Mouse (Mus musculus) intestine, embryonic 14.5 days (tissue): ENCODE data around the gene Utp18. TPM values are rescaled to one million over a fixed set of nuclear protein-coding genes. Genes with fewer than 3 reads are reported as not detected.

Experiments used
- ATAC-seq: fragments of 200-750 bp; cut with Nextera tagmentation; replicated peaks from 2 replicates; pipeline ENCODE4 v1.8.0; 2017; ENCODE audit warnings: low read depth, moderate number of reproducible peaks, moderate TSS enrichment, moderate library complexity; ENCODE audit not compliant: low FRiP score, low TSS enrichment
- DNase-seq: peaks from one replicate; pipeline ENCODE4 v3.0.0-alpha.2; 2018; ENCODE audit warnings: low spot score
- H3K27ac ChIP-seq: fragments of 300-500 bp; sonication (generic); 2 replicates; pipeline ENCODE4 v1.5.1; 2014; ENCODE audit warnings: low read depth, mild to moderate bottlenecking, control low read depth
- H3K27me3 ChIP-seq: fragments of 300-500 bp; sonication (generic); replicated peaks from 2 replicates; pipeline ENCODE4 v1.6.1; 2014; ENCODE audit warnings: low read length, control low read depth; ENCODE audit not compliant: control insufficient read depth, insufficient read depth
- H3K36me3 ChIP-seq: fragments of 300-500 bp; sonication (generic); 2 replicates; pipeline ENCODE4 v1.6.1; 2014; ENCODE audit warnings: low read length, control low read depth; ENCODE audit not compliant: control insufficient read depth, insufficient read depth
- H3K4me1 ChIP-seq: fragments of 300-500 bp; sonication (generic); replicated peaks from 2 replicates; pipeline ENCODE4 v1.6.1; 2014; ENCODE audit warnings: low read length, control low read depth, mixed read lengths; ENCODE audit not compliant: control insufficient read depth, insufficient read depth
- H3K4me2 ChIP-seq: fragments of 300-500 bp; sonication (generic); 2 replicates; pipeline ENCODE4 v1.6.1; 2014; ENCODE audit warnings: low read length
- H3K4me3 ChIP-seq: fragments of 300-500 bp; sonication (generic); 2 replicates; pipeline ENCODE4 v1.5.1; 2014; ENCODE audit warnings: low read depth, low read length, control low read depth, mixed read lengths
- H3K9ac ChIP-seq: fragments of 300-500 bp; sonication (generic); 2 replicates; pipeline ENCODE4 v1.6.1; 2014; ENCODE audit warnings: mild to moderate bottlenecking, low read length
- H3K9me3 ChIP-seq: fragments of 300-500 bp; sonication (generic); 2 replicates; pipeline ENCODE4 v1.6.1; 2016; ENCODE audit warnings: low read length, control low read depth; ENCODE audit not compliant: control insufficient read depth
- WGBS: fragments of 180-500 bp; shearing (Covaris S2); extraction: QIAGEN DNeasy Blood & Tissue Kit; methylation state at CpG from one replicate; pipeline ENCODE4 v1.1.7; 2014; 5-methylcytosine and 5-hydroxymethylcytosine counted together
- polyA plus RNA-seq: library from polyadenylated mRNA; unstranded; fragments of >200 nt; fragmentation: Nextera tagmentation; extraction: Ambion mirVana; gene quantifications from 2 replicates; pipeline ENCODE4 v1.2.1, GENCODE M21; 2014

The Utp18 gene
- polyA plus RNA-seq, 1 experiment from 2014 or later = 31.6 TPM

DNA sequence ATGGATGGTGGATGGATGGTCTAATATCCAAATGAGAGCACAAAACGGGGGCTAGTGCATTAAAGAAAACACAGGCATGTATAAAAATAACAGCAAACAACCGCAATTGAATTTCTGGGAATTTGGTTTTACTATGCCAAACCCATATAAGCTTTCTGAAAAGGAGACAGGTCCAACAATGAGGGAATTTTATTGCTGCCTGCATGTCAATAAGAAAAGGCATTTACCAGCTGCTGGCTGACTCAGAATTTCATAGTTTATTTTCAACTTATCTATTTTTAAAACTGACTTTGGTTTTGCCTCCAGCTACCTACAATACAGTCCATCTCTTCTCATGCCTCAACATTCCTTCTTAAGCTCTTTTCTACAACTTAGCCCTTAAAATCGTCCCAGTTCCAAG lies 33.0 kb downstream of the Utp18 start:
- Histone ChIP-seq H3K9me3 (no peaks in the 10 kb centered on the region), H3K9ac (no peak overlapping the region), H3K36me3 (no peaks in the 10 kb centered on the region), H3K4me1 (no peaks in the 10 kb centered on the region; the same call in 1 of the 2 replicates), H3K27me3 (no peaks in the 10 kb centered on the region), H3K27ac (no peak overlapping the region), H3K4me3 (no peak overlapping the region), H3K4me2 (no peak overlapping the region)
- DNase-seq = no peak
- ATAC-seq = no peak
- 81% methylated on average over 3 of the region's 3 CpGs for WGBS

DNA sequence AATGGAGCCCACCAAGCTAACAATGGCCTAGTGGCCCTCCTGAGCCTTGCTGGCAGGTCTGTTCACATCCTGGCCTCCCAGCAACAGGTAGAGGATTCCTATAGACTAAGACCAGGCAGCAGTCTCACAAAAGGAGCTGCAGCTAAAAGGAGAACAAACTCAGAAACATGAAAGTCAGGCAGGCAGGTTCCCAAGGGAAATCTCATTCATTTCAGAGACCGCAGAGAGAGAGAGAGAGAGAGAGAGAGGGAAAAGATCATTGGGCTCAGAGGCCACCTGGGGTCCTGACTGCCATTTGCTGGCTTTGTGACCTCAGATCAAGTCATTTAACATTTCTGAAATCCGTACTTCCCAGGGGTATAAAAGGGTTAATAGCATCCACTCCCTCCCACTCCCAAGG lies 38.2 kb downstream of the Utp18 start:
- H3K4me1 ChIP-seq = no peaks in the 10 kb centered on the region
- no peak overlapping the region for H3K27ac ChIP-seq
- ATAC-seq = no peak
- no peaks in the 10 kb centered on the region for H3K36me3 ChIP-seq
- no peaks in the 10 kb centered on the region for H3K27me3 ChIP-seq
- no peak for DNase-seq
- no peak overlapping the region for H3K4me2 ChIP-seq
- 41% methylated on average over 2 of the region's 2 CpGs for WGBS
- no peak overlapping the region for H3K9ac ChIP-seq
- H3K9me3 ChIP-seq = no peaks in the 10 kb centered on the region
- no peak overlapping the region for H3K4me3 ChIP-seq

DNA sequence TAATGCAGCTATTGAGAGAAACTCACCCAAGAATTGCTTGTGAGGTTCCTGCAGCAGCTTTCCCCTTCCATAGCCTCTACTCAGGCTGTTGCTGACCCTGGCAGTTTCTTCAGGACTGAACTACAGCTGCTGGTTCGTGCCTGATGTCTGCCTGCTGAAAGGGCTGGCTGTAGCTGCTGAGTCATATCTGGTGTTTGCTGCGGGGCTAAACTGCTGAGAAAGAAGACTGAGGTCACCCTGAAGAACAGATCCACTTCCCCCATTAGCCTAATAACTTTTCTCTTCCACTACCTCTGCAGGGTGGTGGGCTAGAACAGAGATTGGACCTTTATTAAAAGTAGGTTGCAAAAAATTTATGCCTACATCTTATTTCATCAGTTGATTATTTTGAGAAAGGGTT lies 49.8 kb downstream of the Utp18 start:
- no peak overlapping the region for H3K27ac ChIP-seq
- no peaks in the 10 kb centered on the region for H3K4me1 ChIP-seq
- no peaks in the 10 kb centered on the region for H3K36me3 ChIP-seq
- H3K4me2 ChIP-seq = no peak overlapping the region
- H3K4me3 ChIP-seq = no peak overlapping the region
- H3K9me3 ChIP-seq = no peaks in the 10 kb centered on the region
- ATAC-seq (no peak), DNase-seq (no peak)
- no peaks in the 10 kb centered on the region for H3K27me3 ChIP-seq
- H3K9ac ChIP-seq = no peak overlapping the region
- 58% methylated on average over 2 of the region's 2 CpGs for WGBS

DNA sequence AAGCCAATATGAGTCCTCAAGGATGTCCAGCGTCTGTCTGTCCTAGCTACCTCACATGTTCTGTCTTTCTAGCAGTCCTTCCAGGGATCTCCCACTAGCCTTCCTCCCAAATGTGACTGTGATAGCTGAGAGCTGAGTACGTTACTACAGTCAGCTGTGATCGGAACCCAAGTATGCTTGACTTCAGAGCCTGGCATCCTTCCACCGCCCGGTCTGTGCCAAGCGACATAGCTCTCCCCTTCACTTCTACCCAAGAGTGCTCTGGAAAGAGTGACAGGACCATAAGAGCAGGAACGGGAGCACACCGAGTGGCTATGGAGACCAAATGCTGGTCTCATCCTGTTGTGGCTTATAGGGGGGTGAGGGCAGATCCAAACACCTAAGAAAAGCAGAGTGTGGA lies 55.6 kb downstream of the Utp18 start:
- Histone ChIP-seq H3K36me3 (no peaks in the 10 kb centered on the region), H3K9me3 (no peaks in the 10 kb centered on the region), H3K4me3 (no peak overlapping the region), H3K27ac (no peak overlapping the region), H3K27me3 (no peaks in the 10 kb centered on the region), H3K4me2 (no peak overlapping the region), H3K9ac (no peak overlapping the region), H3K4me1 (no peaks in the 10 kb centered on the region)
- ATAC-seq (no peak), DNase-seq (no peak)
- WGBS = 93% methylated on average over 8 of the region's 8 CpGs

DNA sequence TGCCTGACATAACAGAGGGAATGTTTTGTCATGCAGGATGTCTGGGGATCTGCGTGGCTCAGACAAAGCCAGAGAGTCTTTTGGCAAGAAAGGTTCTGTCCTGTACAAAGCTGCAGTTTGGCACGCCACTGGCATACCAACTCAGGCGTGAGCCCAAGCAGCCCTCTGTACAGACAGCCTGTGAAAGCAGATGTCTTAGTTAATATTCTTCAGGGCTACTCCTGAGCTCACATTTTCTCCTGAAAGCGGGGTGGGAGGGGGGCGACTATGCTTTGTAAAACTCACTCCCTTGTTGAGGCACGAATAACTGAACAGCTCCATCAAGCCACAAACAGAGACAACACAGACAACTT lies 56.3 kb downstream of the Utp18 start:
- WGBS = 84% methylated on average over 6 of the region's 6 CpGs
- no peak overlapping the region for H3K27ac ChIP-seq
- no peak overlapping the region for H3K9ac ChIP-seq
- H3K27me3 ChIP-seq = no peaks in the 10 kb centered on the region
- no peak overlapping the region for H3K4me3 ChIP-seq
- no peak overlapping the region for H3K4me2 ChIP-seq
- DNase-seq (no peak), ATAC-seq (no peak)
- no peaks in the 10 kb centered on the region for H3K36me3 ChIP-seq
- H3K9me3 ChIP-seq = no peaks in the 10 kb centered on the region
- H3K4me1 ChIP-seq = no peaks in the 10 kb centered on the region

DNA sequence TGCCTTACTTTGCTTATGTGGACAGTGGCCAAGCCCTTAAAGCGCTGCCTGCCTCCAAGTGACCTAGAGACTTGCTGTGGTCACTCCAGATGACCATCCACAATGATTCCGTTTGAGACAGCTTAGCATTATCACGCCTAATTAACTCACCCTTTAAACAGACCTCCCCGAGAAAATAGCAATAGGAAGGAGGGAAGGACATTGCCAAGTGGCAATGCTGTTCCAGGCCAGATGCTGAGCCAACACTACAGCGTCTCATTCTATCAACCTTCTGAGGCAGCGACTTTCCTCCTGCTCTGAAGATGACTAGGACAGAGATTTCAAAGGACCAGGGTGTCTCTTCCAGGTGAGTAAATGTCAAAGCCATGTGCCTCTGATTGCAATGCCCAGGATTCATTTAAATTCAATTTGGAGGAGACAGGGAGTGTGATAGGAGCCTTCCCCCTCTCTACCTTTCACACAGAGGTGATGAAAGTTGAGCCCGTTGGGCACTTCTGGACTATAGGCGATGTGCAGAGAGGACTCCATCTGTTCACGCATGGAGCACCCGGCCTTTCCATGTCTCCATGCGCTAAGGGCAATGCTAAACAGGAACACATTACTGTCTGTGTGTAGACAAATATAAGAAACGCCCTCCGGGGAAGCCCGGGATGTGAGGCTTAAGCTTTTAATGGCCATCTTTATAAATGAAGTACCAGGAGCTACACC lies 56.8 kb downstream of the Utp18 start:
- Histone ChIP-seq H3K4me3 (no peak overlapping the region), H3K36me3 (no peaks in the 10 kb centered on the region), H3K27ac (no peak overlapping the region), H3K9ac (no peak overlapping the region), H3K4me1 (no peaks in the 10 kb centered on the region), H3K4me2 (no peak overlapping the region), H3K27me3 (no peaks in the 10 kb centered on the region), H3K9me3 (no peaks in the 10 kb centered on the region)
- 79% methylated on average over 14 of the region's 14 CpGs for WGBS
- ATAC-seq (no peak), DNase-seq (no peak)

DNA sequence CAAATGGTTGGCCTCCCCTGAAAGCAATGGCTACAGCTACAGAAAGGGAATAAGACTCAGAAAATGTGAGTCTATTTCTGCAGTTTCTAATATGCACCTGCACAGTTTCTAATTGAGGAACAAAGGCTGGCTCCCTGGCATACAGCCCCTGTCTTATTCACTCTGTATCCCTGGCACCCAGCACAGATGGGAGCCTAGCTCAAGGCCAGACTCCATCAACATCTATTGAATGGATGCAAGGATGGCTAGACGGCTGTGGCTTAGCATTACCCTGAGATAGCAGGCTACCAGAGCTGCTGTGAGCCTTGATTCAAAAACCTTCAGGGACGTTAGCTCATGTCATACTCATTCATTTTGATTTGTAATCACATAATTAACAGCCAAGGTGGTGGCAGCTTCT lies 63.3 kb downstream of the Utp18 start:
- Histone ChIP-seq H3K4me1 (0 out of 2 replicates have a peak, but pooled peaks cover 5% of the 10 kb centered on the region), H3K27me3 (no peaks in the 10 kb centered on the region), H3K4me3 (no peak overlapping the region), H3K4me2 (no peak overlapping the region), H3K27ac (no peak overlapping the region), H3K36me3 (no peaks in the 10 kb centered on the region), H3K9me3 (no peaks in the 10 kb centered on the region), H3K9ac (no peak overlapping the region)
- DNase-seq (no peak), ATAC-seq (no peak)
- WGBS = 81% methylated on average over 2 of the region's 2 CpGs

DNA sequence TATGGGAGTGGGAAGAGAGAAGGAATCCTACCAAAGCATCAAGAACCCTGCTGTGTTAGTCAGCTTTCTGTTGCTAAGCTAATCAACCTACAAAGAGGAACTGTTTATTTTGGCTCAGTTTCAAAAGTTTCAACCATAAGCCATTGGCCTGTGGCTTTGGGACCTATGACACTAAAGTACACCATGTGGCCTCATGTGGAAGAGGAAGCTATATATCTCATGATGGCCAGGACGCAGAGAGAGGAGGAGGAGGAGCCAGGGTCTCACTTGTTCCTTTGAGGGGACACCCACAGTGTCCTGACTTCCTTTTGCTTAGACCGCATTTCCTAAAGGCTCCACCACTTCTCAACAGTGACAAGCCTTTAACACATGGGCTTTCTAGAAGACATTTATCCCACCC lies 64.0 kb downstream of the Utp18 start:
- 47% methylated on average over 2 of the region's 2 CpGs for WGBS
- H3K27me3 ChIP-seq = no peaks in the 10 kb centered on the region
- no peak for ATAC-seq

DNA sequence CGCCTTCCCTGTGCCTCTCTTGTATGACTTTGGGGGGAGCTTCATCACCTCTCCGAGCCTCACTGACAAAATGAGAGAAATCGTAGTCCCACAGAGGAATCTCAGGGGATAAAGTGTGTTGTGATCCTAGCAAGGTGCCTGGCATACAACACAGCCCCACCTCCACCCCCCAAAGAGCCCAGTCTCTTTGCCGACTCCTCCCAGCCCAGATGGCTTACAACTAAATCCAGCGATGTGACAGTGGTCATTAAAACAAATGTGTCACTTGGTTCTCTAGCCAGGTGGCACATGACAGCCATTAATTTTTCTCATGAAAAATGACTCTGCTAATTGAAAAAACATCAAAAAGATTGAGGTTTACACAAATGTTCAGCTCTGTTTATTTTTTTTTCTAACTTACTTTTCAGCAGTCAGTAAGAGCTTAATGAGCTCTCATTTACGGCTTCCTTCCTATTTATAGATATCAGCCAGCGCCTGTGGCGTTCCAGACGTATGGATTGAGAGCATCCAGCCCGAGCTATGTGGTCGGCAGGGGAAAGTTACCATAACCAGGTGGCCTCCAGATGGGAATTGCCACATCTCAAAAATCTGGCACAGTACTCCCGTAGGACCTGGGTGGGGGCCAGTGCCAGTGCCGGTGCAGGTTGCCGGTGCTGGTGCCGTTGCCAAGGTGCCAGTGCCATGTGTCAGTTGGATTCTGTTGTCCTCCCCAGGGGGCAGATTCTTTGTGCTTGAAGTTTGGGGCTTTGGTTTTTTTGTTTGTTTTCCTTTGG lies 67.4 kb downstream of the Utp18 start:
- no peak for DNase-seq

More for the DNA sequence above, 64.0 kb downstream of the Utp18 start:
- no peak overlapping the region for H3K27ac ChIP-seq
- H3K9ac ChIP-seq = no peak overlapping the region
- no peak overlapping the region for H3K4me3 ChIP-seq
- no peaks in the 10 kb centered on the region for H3K9me3 ChIP-seq
- no peak overlapping the region for H3K4me2 ChIP-seq
- DNase-seq = no peak
- H3K4me1 ChIP-seq = 0 out of 2 replicates have a peak, but pooled peaks cover 5% of the 10 kb centered on the region
- H3K36me3 ChIP-seq = no peaks in the 10 kb centered on the region

More for the DNA sequence above, 67.4 kb downstream of the Utp18 start:
- H3K27me3 ChIP-seq = no peaks in the 10 kb centered on the region
- H3K27ac ChIP-seq = no peak overlapping the region
- H3K9me3 ChIP-seq = no peaks in the 10 kb centered on the region
- no peak for ATAC-seq
- H3K9ac ChIP-seq = no peak overlapping the region
- H3K36me3 ChIP-seq = no peaks in the 10 kb centered on the region
- 0 out of 2 replicates have a peak, but pooled peaks cover 5% of the 10 kb centered on the region for H3K4me1 ChIP-seq
- 29% methylated on average over 15 of the region's 15 CpGs for WGBS
- H3K4me2 ChIP-seq = no peak overlapping the region
- no peak overlapping the region for H3K4me3 ChIP-seq
